Mouse (Mus musculus) lung, postnatal 36 days (tissue): ENCODE results near the gene H2al1n.
"Not testable (repeated sequence)": the region's sequence is repeated elsewhere in the genome, so short reads cannot be mapped to it uniquely, and the experiment has no call there.

Source experiments
- DNase-seq: peaks from one replicate; pipeline ENCODE4 v3.0.0; 2022; ENCODE audit warnings: mixed read lengths

H2al1n gene

GRCm38 (mm10) chrX:14210848-14211247, at the start of gene H2al1n:
TSS of gene H2al1n (plus strand) at chrX:14211148.
- DNase-seq, result not testable (repeated sequence)

- DNase-seq, result no peak
Observed at GRCm38 (mm10) chrX:14199284-14199683, 11.7 kb upstream of the H2al1n start.

DNA sequence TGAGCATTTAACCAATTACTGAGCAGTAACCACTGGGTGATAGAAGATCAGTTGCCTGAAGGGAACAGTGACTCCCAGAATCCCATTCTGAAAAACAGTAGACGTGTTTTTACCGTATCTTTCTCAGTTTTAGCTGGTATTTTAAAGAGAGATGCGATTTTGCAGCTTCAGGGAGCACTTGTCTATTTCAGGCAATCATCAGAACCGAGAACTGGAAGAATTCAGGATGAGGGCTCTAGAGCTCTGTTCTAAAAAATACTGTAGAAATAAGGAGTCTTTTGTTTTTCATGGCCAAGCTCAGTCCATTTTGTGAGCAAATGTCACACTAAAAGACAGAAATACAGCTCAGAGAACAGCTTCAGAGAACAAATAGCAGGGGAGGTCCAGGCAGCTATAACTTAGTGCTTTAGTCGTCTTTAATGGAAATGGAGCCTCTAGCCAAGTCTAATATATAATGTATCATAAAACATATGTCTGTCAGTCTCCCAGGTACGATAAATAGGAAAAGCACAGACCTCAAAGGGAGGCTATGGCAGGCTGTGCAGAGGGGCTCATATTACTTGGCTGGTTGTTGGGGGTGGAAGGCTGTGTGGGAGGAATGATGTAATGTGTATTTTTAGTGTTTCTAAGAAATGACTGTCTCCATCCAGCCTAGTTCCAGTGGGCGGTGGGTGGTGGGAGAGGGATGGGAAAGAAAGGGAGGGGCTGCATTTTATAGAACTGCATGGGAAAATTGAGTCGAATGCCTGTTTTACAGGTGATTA, 4.7 kb upstream of the H2al1n start:
- no peak for DNase-seq

DNA sequence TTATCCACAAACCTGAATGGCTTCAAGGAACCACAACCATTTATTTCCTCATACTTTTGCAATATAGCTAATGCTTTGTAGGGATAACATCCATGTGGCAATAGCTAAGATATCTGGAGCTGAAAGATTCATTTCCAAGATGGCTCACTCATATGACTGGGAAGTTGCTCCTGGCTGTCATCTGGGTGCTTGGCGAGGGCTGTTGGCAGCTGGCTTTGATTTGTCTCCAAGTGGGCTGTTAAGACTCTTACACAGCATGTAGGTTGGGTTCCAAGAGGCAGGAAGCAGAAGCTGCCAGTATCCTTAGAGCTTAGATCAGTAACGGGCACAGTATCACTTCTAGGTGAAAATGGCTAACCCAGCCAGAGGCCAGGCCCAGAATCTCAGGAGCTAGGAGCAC, 18.3 kb downstream of the H2al1n start:
- peak; percentile 1 for DNase-seq

- no peak for DNase-seq
Observed at GRCm38 (mm10) chrX:14259597-14260239, 48.8 kb downstream of the H2al1n start.
